Mouse (Mus musculus) hindbrain, embryonic 16.5 days (tissue): ENCODE measurements around the gene Tmprss11a. TPM values are rescaled to one million over a fixed set of nuclear protein-coding genes. Genes with fewer than 3 reads are reported as not detected.

Experiments
- polyA plus RNA-seq: library from polyadenylated mRNA; unstranded; fragments of >200 nt; fragmentation: Nextera tagmentation; extraction: Ambion mirVana; gene quantifications from 2 replicates; pipeline ENCODE4 v1.2.1, GENCODE M21; 2015

Gene Tmprss11a
- polyA plus RNA-seq, 1 experiment from 2014 or later, result not detected

Other genes starting within 250 kb of the Tmprss11a start
- gene Tmprss11c, start 179.7 kb downstream of the Tmprss11a start, polyA plus RNA-seq, result not detected in 2 replicates
- not detected in 2 replicates for gene Tmprss11d, start 95.6 kb downstream of the Tmprss11a start, polyA plus RNA-seq
- not detected in 2 replicates for gene Tmprss11g, start 49.6 kb upstream of the Tmprss11a start, polyA plus RNA-seq
- gene Tmprss11f, start 163.4 kb upstream of the Tmprss11a start, polyA plus RNA-seq, result not detected in 2 replicates
- not detected in 2 replicates for gene Tmprss11b, start 207.4 kb upstream of the Tmprss11a start, polyA plus RNA-seq